8 mouse cellular contexts compared by ENCODE assay signal in genomic region chr12:112694127-112694475, GRCm38 (mm10). TPM values are rescaled to one million over a fixed set of nuclear protein-coding genes. Genes with fewer than 3 reads are reported as not detected.
DNase-seq lines count a peak whose midpoint lies in the region; ATAC-seq and TF ChIP-seq lines count a peak whose summit lies in the region.

No protein-coding gene starts in this region.

- 80% methylated on average over 10 of the region's 10 CpGs for WGBS in heart, adult 2 months
- WGBS in forebrain, embryonic 15.5 days: 79% methylated on average over 10 of the region's 10 CpGs
- 72% methylated on average over 10 of the region's 10 CpGs for WGBS in liver, embryonic 15.5 days (ENCODE audit: insufficient replicate concordance)

- intact Hi-C loops in heart, adult 2 months (cut with DNase I): loop anchor here (5.0 kb wide), 1 partner anchor 42 kb away; no protein-coding TSS in a partner anchor
- intact Hi-C loops in heart, postnatal 10 days (cut with DNase I): no loop called here

- H3K79me2 ChIP-seq in heart, adult 2 months (replicated peaks; ENCODE audit: control insufficient read depth, insufficient read depth, low read length): no peaks in the 10 kb centered on the region
- peaks cover 7% of the 10 kb centered on the region for H3K79me2 ChIP-seq in C2C12 (ENCODE audit: control insufficient read depth, insufficient read depth)

- no peak for TF ChIP-seq EP300 in heart, adult 2 months (IDR thresholded peaks at IDR 0.05; ENCODE audit: insufficient read depth, low read depth, low read length)

- ATAC-seq in forebrain, embryonic 15.5 days (replicated peaks): no peak; the same call in 1 of the 2 replicates
- ATAC-seq in liver, embryonic 15.5 days (ENCODE audit: insufficient read depth): no peak

- H3K79me3 ChIP-seq in C2C12 (ENCODE audit: low read depth): no peaks in the 10 kb centered on the region

- peaks cover 10% of the 10 kb centered on the region for H3K4me1 ChIP-seq in heart, adult 2 months (ENCODE audit: control insufficient read depth, insufficient read depth, low read length)
- peaks cover 17% of the 10 kb centered on the region for H3K4me1 ChIP-seq in forebrain, embryonic 15.5 days
- peaks cover 20% of the 10 kb centered on the region for H3K4me1 ChIP-seq in liver, embryonic 15.5 days (replicated peaks)

- no peak for TF ChIP-seq CTCF in heart, adult 2 months (IDR thresholded peaks at IDR 0.05)
- TF ChIP-seq CTCF in C2C12 (IDR thresholded peaks at IDR 0.05; ENCODE audit: control insufficient read depth, insufficient read depth, insufficient read length): no peak

- peak overlapping the region; percentile 80 for H3K4me2 ChIP-seq in forebrain, embryonic 15.5 days (replicated peaks)
- peak overlapping the region; percentile 89 for H3K4me2 ChIP-seq in liver, embryonic 15.5 days

- no peak overlapping the region; the same call in 1 of the 2 replicates for H3K27ac ChIP-seq in heart, adult 2 months
- peak overlapping the region; percentile 93 for H3K27ac ChIP-seq in forebrain, embryonic 15.5 days (replicated peaks)
- no peak overlapping the region for H3K27ac ChIP-seq in liver, embryonic 15.5 days (replicated peaks)

- H3K4me3 ChIP-seq in heart, adult 2 months: peak overlapping the region; percentile 67; the same call in 1 of the 2 replicates
- H3K4me3 ChIP-seq in C2C12 (ENCODE audit: insufficient read depth, poor library complexity, severe bottlenecking): no peak overlapping the region
- H3K4me3 ChIP-seq in forebrain, embryonic 15.5 days: peak overlapping the region; percentile 73
- no peak overlapping the region for H3K4me3 ChIP-seq in liver, embryonic 15.5 days (replicated peaks)

- no peaks in the 10 kb centered on the region for H3K9me3 ChIP-seq in forebrain, embryonic 15.5 days
- H3K9me3 ChIP-seq in liver, embryonic 15.5 days (replicated peaks): no peaks in the 10 kb centered on the region

- no peak overlapping the region; the same call in 1 of the 2 replicates for H3K9ac ChIP-seq in heart, adult 2 months (ENCODE audit: low read depth, low read length)
- H3K9ac ChIP-seq in forebrain, embryonic 15.5 days (replicated peaks): peak overlapping the region; percentile 92
- H3K9ac ChIP-seq in liver, embryonic 15.5 days: no peak overlapping the region

- no peaks in the 10 kb centered on the region for H3K27me3 ChIP-seq in heart, adult 2 months (ENCODE audit: control insufficient read depth, insufficient read depth, low read length)
- H3K27me3 ChIP-seq in C2C12 (ENCODE audit: control insufficient read depth, insufficient read depth, insufficient read length): no peaks in the 10 kb centered on the region
- H3K27me3 ChIP-seq in forebrain, embryonic 15.5 days: 0 out of 2 replicates have a peak, but pooled peaks cover 3% of the 10 kb centered on the region
- H3K27me3 ChIP-seq in liver, embryonic 15.5 days: peaks cover 29% of the 10 kb centered on the region

- TF ChIP-seq POLR2A in heart, adult 2 months (IDR thresholded peaks at IDR 0.05; ENCODE audit: insufficient read depth, low read depth, low read length): no peak

- no peaks in the 10 kb centered on the region for H3K36me3 ChIP-seq in heart, adult 2 months (ENCODE audit: control insufficient read depth, insufficient read depth, low read length)
- H3K36me3 ChIP-seq in C2C12 (ENCODE audit: control insufficient read depth, insufficient read depth): no peaks in the 10 kb centered on the region
- no peaks in the 10 kb centered on the region for H3K36me3 ChIP-seq in forebrain, embryonic 15.5 days
- H3K36me3 ChIP-seq in liver, embryonic 15.5 days (replicated peaks): no peaks in the 10 kb centered on the region

- no peak for DNase-seq in heart, adult 2 months
- DNase-seq in heart, postnatal 10 days: no peak
- DNase-seq in adrenal gland, adult 8-10 months: no peak
- DNase-seq in testis, postnatal 10 days (ENCODE audit: low spot score): no peak
- no peak for DNase-seq in natural killer cell, adult 2 months (ENCODE audit: low spot score in 2 of 2)

- peak overlapping the region; percentile 6 for H3ac ChIP-seq in C2C12 (ENCODE audit: control insufficient read depth, insufficient read length, low read depth)

TF ChIP-seq in C2C12, 6 proteins besides CTCF, POLR2A, EP300 and RAD21:
- TF ChIP-seq CEBPB (IDR thresholded peaks at IDR 0.05; ENCODE audit: low read depth) (no peak), MAX (IDR thresholded peaks at IDR 0.05) (no peak)
TF ChIP-seq in C2C12: peak in this region for 0.

RNA-seq across cellular contexts. Expression of gene Zbtb42, which starts 15.5 kb away (rescaled TPM):
- 1 to 10 TPM; 4.4 to 5.9 TPM for total RNA-seq in heart, adult 2 months (2021)
- polyA plus RNA-seq in heart, adult 2 months (2012; rRNA removed): 9.5 and 13.6 TPM in 2 replicates
- total RNA-seq in heart, postnatal 10 days (2021): 1 to 10 TPM; 7.7 to 8.5 TPM
- polyA plus RNA-seq in C2C12 (2012; fragmentation: generic; extraction: Trizol): 4.2 TPM
- polyA plus RNA-seq in forebrain, embryonic 15.5 days (2015; fragmentation: Nextera tagmentation; extraction: Ambion mirVana): 0.98 TPM in 2 replicates
- 1.0 and 1.2 TPM in 2 replicates for polyA plus RNA-seq in liver, embryonic 15.5 days (2015; fragmentation: Nextera tagmentation; extraction: Ambion mirVana)
- total RNA-seq in adrenal gland, adult 8-10 months (2022): 10 to 100 TPM in 3 of 4 experiments, 1 to 10 TPM in 1; 8.7 to 20.1 (median 15.9) TPM

RNA-seq across cellular contexts. Expression of gene Akt1, which starts 19.4 kb away (rescaled TPM):
- 100 to 1,000 TPM; 189 to 207 TPM for total RNA-seq in heart, adult 2 months (2021)
- 148 and 149 TPM in 2 replicates for polyA plus RNA-seq in heart, adult 2 months (2012; rRNA removed)
- total RNA-seq in heart, postnatal 10 days (2021): 100 to 1,000 TPM; 346 to 355 TPM
- 297 TPM for polyA plus RNA-seq in C2C12 (2012; fragmentation: generic; extraction: Trizol)
- polyA plus RNA-seq in forebrain, embryonic 15.5 days (2015; fragmentation: Nextera tagmentation; extraction: Ambion mirVana): 79.1 and 147 TPM in 2 replicates
- polyA plus RNA-seq in liver, embryonic 15.5 days (2015; fragmentation: Nextera tagmentation; extraction: Ambion mirVana): 28.4 and 36.9 TPM in 2 replicates
- total RNA-seq in adrenal gland, adult 8-10 months (2022): 100 to 1,000 TPM; 275 to 460 (median 313) TPM

RNA-seq across cellular contexts. Expression of gene Cep170b, which starts 26.2 kb away (rescaled TPM):
- total RNA-seq in heart, adult 2 months (2021): 10 to 100 TPM; 10.8 to 11.5 TPM
- polyA plus RNA-seq in heart, adult 2 months (2012; rRNA removed): 9.6 and 10.7 TPM in 2 replicates
- total RNA-seq in heart, postnatal 10 days (2021): 10 to 100 TPM; 11.3 to 11.9 TPM
- 33.3 TPM for polyA plus RNA-seq in C2C12 (2012; fragmentation: generic; extraction: Trizol)
- polyA plus RNA-seq in forebrain, embryonic 15.5 days (2015; fragmentation: Nextera tagmentation; extraction: Ambion mirVana): 24.0 and 27.0 TPM in 2 replicates
- polyA plus RNA-seq in liver, embryonic 15.5 days (2015; fragmentation: Nextera tagmentation; extraction: Ambion mirVana): 3.9 and 5.2 TPM in 2 replicates
- total RNA-seq in adrenal gland, adult 8-10 months (2022): 10 to 100 TPM; 43.6 to 74.0 (median 59.1) TPM

RNA-seq across cellular contexts. Expression of gene Siva1, which starts 49.6 kb away (rescaled TPM):
- total RNA-seq in heart, adult 2 months (2021): 10 to 100 TPM; 32.0 to 38.7 TPM
- polyA plus RNA-seq in heart, adult 2 months (2012; rRNA removed): 38.4 and 39.4 TPM in 2 replicates
- 10 to 100 TPM; 26.4 to 31.4 TPM for total RNA-seq in heart, postnatal 10 days (2021)
- polyA plus RNA-seq in C2C12 (2012; fragmentation: generic; extraction: Trizol): 164 TPM
- polyA plus RNA-seq in forebrain, embryonic 15.5 days (2015; fragmentation: Nextera tagmentation; extraction: Ambion mirVana): 77.2 and 91.2 TPM in 2 replicates
- polyA plus RNA-seq in liver, embryonic 15.5 days (2015; fragmentation: Nextera tagmentation; extraction: Ambion mirVana): 106 and 114 TPM in 2 replicates
- 10 to 100 TPM; 37.0 to 73.9 (median 51.5) TPM for total RNA-seq in adrenal gland, adult 8-10 months (2022)

Comparison
In these comparisons a context has a peak if more than half of its experiments do, and no peak if none do; other contexts are left out.
1. H3K4me3 ChIP-seq: peak in heart, adult 2 months (single experiment) and forebrain, embryonic 15.5 days (single experiment); none in C2C12 (single experiment) and liver, embryonic 15.5 days (single experiment).